Mouse (Mus musculus) thymus, adult 2 months (tissue): Measurements from ENCODE around the gene Ephb1. TPM values are rescaled to one million over a fixed set of nuclear protein-coding genes. Genes with fewer than 3 reads are reported as not detected.

Source experiments
- DNase-seq: peaks from one replicate; pipeline ENCODE4 v3.0.0; 2021
- H3K27ac ChIP-seq: fragments of 200-500 bp; 2 replicates; pipeline ENCODE4 v1.5.1; 2012; ENCODE audit warnings: low read length, control low read depth; ENCODE audit not compliant: control insufficient read depth, insufficient read depth
- H3K27me3 ChIP-seq: fragments of 200-500 bp; 2 replicates; pipeline ENCODE4 v1.6.1; 2012; ENCODE audit warnings: mild to moderate bottlenecking, low read length, moderate library complexity, mixed read lengths; ENCODE audit not compliant: control insufficient read depth, insufficient read depth
- H3K36me3 ChIP-seq: fragments of 200-500 bp; 2 replicates; pipeline ENCODE4 v1.6.1; 2012; ENCODE audit warnings: mild to moderate bottlenecking, low read length, moderate library complexity; ENCODE audit not compliant: control insufficient read depth, insufficient read depth
- H3K4me1 ChIP-seq: fragments of 200-500 bp; replicated peaks from 2 replicates; pipeline ENCODE4 v1.6.1; 2012; ENCODE audit warnings: low read length; ENCODE audit not compliant: control insufficient read depth, insufficient read depth
- H3K4me3 ChIP-seq: fragments of 200-500 bp; 2 replicates; pipeline ENCODE4 v1.5.1; 2012; ENCODE audit warnings: mild to moderate bottlenecking, low read length, control low read depth, moderate library complexity; ENCODE audit not compliant: control insufficient read depth, insufficient read depth
- CTCF ChIP-seq: fragments of 200-500 bp; IDR thresholded peaks from 2 replicates; pipeline ENCODE4 v1.5.1; 2012; ENCODE audit warnings: mild to moderate bottlenecking, control low read depth, low read length, moderate library complexity, borderline replicate concordance; ENCODE audit not compliant: control insufficient read depth, poor library complexity, insufficient read depth; ENCODE audit errors: extremely low read depth
- POLR2A ChIP-seq: fragments of 200-500 bp; IDR thresholded peaks from 2 replicates; pipeline ENCODE4 v1.6.1; 2012; ENCODE audit warnings: mild to moderate bottlenecking, low read length, control low read depth, moderate library complexity; ENCODE audit not compliant: control insufficient read depth, poor library complexity, insufficient read depth; ENCODE audit errors: extremely low read depth
- WGBS: fragments of 180-500 bp; shearing (Covaris S2); methylation state at CpG from one replicate; pipeline ENCODE4 v1.1.7; 2018; 5-methylcytosine and 5-hydroxymethylcytosine counted together
- polyA plus RNA-seq: library from polyadenylated mRNA; depleted of rRNA; stranded (reverse); fragments of >200 nt; gene quantifications from 2 replicates; pipeline ENCODE4 v1.2.3, GENCODE M21; 2012

The Ephb1 gene
- polyA plus RNA-seq, 1 experiment: 0.43 TPM

- TF ChIP-seq CTCF: no peak
- no peak for TF ChIP-seq POLR2A
- no peak overlapping the region for H3K4me3 ChIP-seq
- H3K27ac ChIP-seq: no peak overlapping the region
- H3K4me1 ChIP-seq: no peaks in the 10 kb centered on the region
- DNase-seq: no peak
- no peaks in the 10 kb centered on the region for H3K36me3 ChIP-seq
- H3K27me3 ChIP-seq: no peaks in the 10 kb centered on the region
- 86% methylated on average over 6 of the region's 6 CpGs for WGBS
These were observed 329.4 kb downstream of the Ephb1 start for GRCm38 (mm10) chr9:102025141-102025540.

- H3K27ac ChIP-seq: no peak overlapping the region
- H3K36me3 ChIP-seq: no peaks in the 10 kb centered on the region
- no peaks in the 10 kb centered on the region for H3K27me3 ChIP-seq
- no peak for TF ChIP-seq CTCF
- no peak for TF ChIP-seq POLR2A
- H3K4me3 ChIP-seq: no peak overlapping the region
- DNase-seq: no peak
- no peaks in the 10 kb centered on the region for H3K4me1 ChIP-seq
These were observed 339.0 kb downstream of the Ephb1 start for GRCm38 (mm10) chr9:102015516-102015915.

- WGBS: 95% methylated on average over 10 of the region's 10 CpGs
- no peak for TF ChIP-seq POLR2A
- no peak for TF ChIP-seq CTCF
- H3K4me1 ChIP-seq: no peaks in the 10 kb centered on the region
- H3K4me3 ChIP-seq: no peak overlapping the region
- no peaks in the 10 kb centered on the region for H3K36me3 ChIP-seq
- no peaks in the 10 kb centered on the region for H3K27me3 ChIP-seq
- no peak overlapping the region for H3K27ac ChIP-seq
- no peak for DNase-seq
These were observed 346.8 kb downstream of the Ephb1 start for GRCm38 (mm10) chr9:102007706-102008105.

- TF ChIP-seq POLR2A: no peak
- TF ChIP-seq CTCF: no peak
- H3K36me3 ChIP-seq: no peaks in the 10 kb centered on the region
- no peak overlapping the region for H3K27ac ChIP-seq
- no peak for DNase-seq
- no peaks in the 10 kb centered on the region for H3K4me1 ChIP-seq
- WGBS: 36% methylated on average over 2 of the region's 2 CpGs
- no peak overlapping the region for H3K4me3 ChIP-seq
- no peaks in the 10 kb centered on the region for H3K27me3 ChIP-seq
These were observed 348.0 kb downstream of the Ephb1 start for GRCm38 (mm10) chr9:102006539-102006938.

- no peaks in the 10 kb centered on the region for H3K27me3 ChIP-seq
- no peaks in the 10 kb centered on the region for H3K4me1 ChIP-seq
- 93% methylated on average over 5 of the region's 5 CpGs for WGBS
- DNase-seq: no peak
- H3K27ac ChIP-seq: no peak overlapping the region
- TF ChIP-seq POLR2A: no peak
- no peak for TF ChIP-seq CTCF
- H3K4me3 ChIP-seq: no peak overlapping the region
- H3K36me3 ChIP-seq: no peaks in the 10 kb centered on the region
These were observed 351.6 kb downstream of the Ephb1 start for GRCm38 (mm10) chr9:102002920-102003319.

- no peaks in the 10 kb centered on the region for H3K27me3 ChIP-seq
- H3K27ac ChIP-seq: no peak overlapping the region
- no peaks in the 10 kb centered on the region for H3K36me3 ChIP-seq
- WGBS: 90% methylated on average over 10 of the region's 10 CpGs
- H3K4me3 ChIP-seq: no peak overlapping the region
- DNase-seq: no peak
- TF ChIP-seq CTCF: no peak
- TF ChIP-seq POLR2A: no peak
- H3K4me1 ChIP-seq: no peaks in the 10 kb centered on the region
These were observed 352.3 kb downstream of the Ephb1 start for GRCm38 (mm10) chr9:102002186-102002585.

- no peak overlapping the region for H3K4me3 ChIP-seq
- 96% methylated on average over 11 of the region's 11 CpGs for WGBS
- no peak overlapping the region for H3K27ac ChIP-seq
- no peaks in the 10 kb centered on the region for H3K27me3 ChIP-seq
- no peak for DNase-seq
- H3K4me1 ChIP-seq: no peaks in the 10 kb centered on the region
- no peaks in the 10 kb centered on the region for H3K36me3 ChIP-seq
- no peak for TF ChIP-seq POLR2A
- TF ChIP-seq CTCF: no peak
These were observed 352.8 kb downstream of the Ephb1 start for GRCm38 (mm10) chr9:102001633-102002165.
